Mouse (Mus musculus): ENCODE results near the gene Vwa7. TPM values are rescaled to one million over a fixed set of nuclear protein-coding genes. Genes with fewer than 3 reads are reported as not detected.
"Not testable (repeated sequence)": the region's sequence is repeated elsewhere in the genome, so short reads cannot be mapped to it uniquely, and the experiment has no call there.

The Vwa7 gene
- polyA plus RNA-seq, 1 experiment from 2014 or later = 0.28 TPM

DNA sequence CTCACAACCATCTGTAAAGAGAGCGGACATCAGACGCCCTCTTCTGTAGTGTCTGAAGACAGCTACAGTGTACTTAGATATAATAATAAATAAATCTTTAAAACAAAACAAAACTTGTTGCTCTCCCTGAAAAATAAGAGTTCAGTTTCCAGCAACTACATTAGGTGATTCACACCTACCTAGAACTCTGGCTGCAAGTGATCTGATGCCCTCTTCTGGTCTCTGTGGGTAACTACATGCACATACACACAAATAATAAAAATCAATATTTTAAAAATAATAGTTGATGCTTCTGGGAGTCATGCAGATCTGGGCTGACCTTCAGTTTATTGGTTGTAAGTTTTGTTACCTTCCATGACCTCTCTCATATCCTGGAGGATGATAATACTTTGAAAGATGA lies 32.2 kb upstream of the Vwa7 start:
- TF ChIP-seq CTCF (IDR thresholded peaks at IDR 0.05; ENCODE audit: low read depth) (peak; percentile 85), EP300 (optimal IDR thresholded peaks at IDR 0.05) (no peak)
- no peaks in the 10 kb centered on the region for H3K9me3 ChIP-seq (ENCODE audit: control insufficient read depth, low read length)
- no peaks in the 10 kb centered on the region for H3K27me3 ChIP-seq (ENCODE audit: control insufficient read depth, insufficient read depth, low read length)
- no peak overlapping the region for H3K4me2 ChIP-seq (replicated peaks; ENCODE audit: low read depth)
- 72% methylated on average over 2 of the region's 2 CpGs for WGBS
- H3K9ac ChIP-seq (ENCODE audit: low read length) = no peak overlapping the region
- H3K36me3 ChIP-seq (ENCODE audit: control insufficient read depth, insufficient read depth, low read length) = peaks cover 6% of the 10 kb centered on the region; the same call in 1 of the 2 replicates
- no peak for DNase-seq (ENCODE audit: low spot score)
- no peak overlapping the region for H3K4me3 ChIP-seq (ENCODE audit: low read depth, low read length)
- H3K27ac ChIP-seq (replicated peaks) = no peak overlapping the region
- ATAC-seq (ENCODE audit: low FRiP score, low TSS enrichment) = no peak
- H3K4me1 ChIP-seq (replicated peaks; ENCODE audit: control insufficient read depth, insufficient read depth) = no peaks in the 10 kb centered on the region

GRCm38 (mm10) chr17:34994751-34995150 lies 21.6 kb upstream of the Vwa7 start:
- no peak for DNase-seq (ENCODE audit: low spot score)
- no peak overlapping the region for H3K9ac ChIP-seq (ENCODE audit: low read length)
- TF ChIP-seq EP300 (optimal IDR thresholded peaks at IDR 0.05) (no peak), CTCF (IDR thresholded peaks at IDR 0.05; ENCODE audit: low read depth) (no peak)
- ATAC-seq (ENCODE audit: low FRiP score, low TSS enrichment) = no peak
- no peaks in the 10 kb centered on the region for H3K9me3 ChIP-seq (ENCODE audit: control insufficient read depth, low read length)
- no peak overlapping the region for H3K27ac ChIP-seq (replicated peaks)
- H3K27me3 ChIP-seq (ENCODE audit: control insufficient read depth, insufficient read depth, low read length) = no peaks in the 10 kb centered on the region
- H3K36me3 ChIP-seq (ENCODE audit: control insufficient read depth, insufficient read depth, low read length) = no peaks in the 10 kb centered on the region; the same call in 1 of the 2 replicates
- H3K4me1 ChIP-seq (replicated peaks; ENCODE audit: control insufficient read depth, insufficient read depth) = no peaks in the 10 kb centered on the region; the same call in 1 of the 2 replicates
- H3K4me3 ChIP-seq (ENCODE audit: low read depth, low read length) = no peak overlapping the region
- H3K4me2 ChIP-seq (replicated peaks; ENCODE audit: low read depth) = no peak overlapping the region

GRCm38 (mm10) chr17:34995192-34995591 lies 21.2 kb upstream of the Vwa7 start:
- H3K9me3 ChIP-seq (ENCODE audit: control insufficient read depth, low read length); H3K4me1 ChIP-seq (replicated peaks; ENCODE audit: control insufficient read depth, insufficient read depth); DNase-seq (ENCODE audit: low spot score); H3K27ac ChIP-seq (replicated peaks); H3K27me3 ChIP-seq (ENCODE audit: control insufficient read depth, insufficient read depth, low read length); ATAC-seq (ENCODE audit: low FRiP score, low TSS enrichment); H3K4me2 ChIP-seq (replicated peaks; ENCODE audit: low read depth); H3K4me3 ChIP-seq (ENCODE audit: low read depth, low read length); H3K36me3 ChIP-seq (ENCODE audit: control insufficient read depth, insufficient read depth, low read length); H3K9ac ChIP-seq (ENCODE audit: low read length): not testable (repeated sequence)
- WGBS = 81% methylated on average over 4 of the region's 4 CpGs
- TF ChIP-seq CTCF (IDR thresholded peaks at IDR 0.05; ENCODE audit: low read depth) = 0 out of 2 replicates have a peak, but pooled peaks have one; percentile 6

DNA sequence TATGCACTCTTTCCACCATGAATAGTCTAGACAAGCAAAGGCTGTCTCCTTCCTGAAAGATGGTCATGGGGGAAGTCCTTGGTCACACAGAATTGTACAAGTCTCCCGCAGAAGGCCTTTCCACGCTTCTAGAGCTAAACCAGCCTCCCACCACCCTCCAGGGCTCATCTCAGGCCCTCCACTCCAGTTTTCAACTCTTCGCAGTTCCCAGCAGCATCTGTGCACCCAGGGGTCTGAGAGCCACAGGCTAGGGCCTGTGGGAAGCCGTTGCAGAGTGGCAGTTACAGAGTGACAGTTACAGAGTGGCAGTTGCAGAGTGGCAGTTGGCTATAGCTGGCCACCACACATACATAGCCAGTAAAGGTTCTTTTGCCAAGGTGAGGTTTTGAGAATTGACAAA lies 20.5 kb upstream of the Vwa7 start:
- ATAC-seq (ENCODE audit: low FRiP score, low TSS enrichment) = not testable (repeated sequence)

GRCm38 (mm10) chr17:34996411-34997141 lies 19.8 kb upstream of the Vwa7 start:
- Histone ChIP-seq H3K27ac (replicated peaks) (no peak overlapping the region), H3K27me3 (ENCODE audit: control insufficient read depth, insufficient read depth, low read length) (no peaks in the 10 kb centered on the region), H3K9me3 (ENCODE audit: control insufficient read depth, low read length) (no peaks in the 10 kb centered on the region), H3K9ac (ENCODE audit: low read length) (no peak overlapping the region), H3K4me3 (ENCODE audit: low read depth, low read length) (no peak overlapping the region), H3K4me2 (replicated peaks; ENCODE audit: low read depth) (no peak overlapping the region), H3K36me3 (ENCODE audit: control insufficient read depth, insufficient read depth, low read length) (no peaks in the 10 kb centered on the region; the same call in 1 of the 2 replicates), H3K4me1 (replicated peaks; ENCODE audit: control insufficient read depth, insufficient read depth) (no peaks in the 10 kb centered on the region; the same call in 1 of the 2 replicates)
- no peak for TF ChIP-seq EP300 (optimal IDR thresholded peaks at IDR 0.05)
- no peak for TF ChIP-seq CTCF (IDR thresholded peaks at IDR 0.05; ENCODE audit: low read depth)
- no peak for DNase-seq (ENCODE audit: low spot score)
- ATAC-seq (ENCODE audit: low FRiP score, low TSS enrichment) = no peak
- WGBS = 84% methylated on average over 12 of the region's 14 CpGs

More for the DNA sequence above, 20.5 kb upstream of the Vwa7 start:
- not testable (repeated sequence) for H3K9me3 ChIP-seq (ENCODE audit: control insufficient read depth, low read length); H3K27ac ChIP-seq (replicated peaks); H3K27me3 ChIP-seq (ENCODE audit: control insufficient read depth, insufficient read depth, low read length); H3K4me2 ChIP-seq (replicated peaks; ENCODE audit: low read depth); H3K4me1 ChIP-seq (replicated peaks; ENCODE audit: control insufficient read depth, insufficient read depth); DNase-seq (ENCODE audit: low spot score); H3K4me3 ChIP-seq (ENCODE audit: low read depth, low read length); H3K36me3 ChIP-seq (ENCODE audit: control insufficient read depth, insufficient read depth, low read length); H3K9ac ChIP-seq (ENCODE audit: low read length)
- 89% methylated on average over 4 of the region's 4 CpGs for WGBS

DNA sequence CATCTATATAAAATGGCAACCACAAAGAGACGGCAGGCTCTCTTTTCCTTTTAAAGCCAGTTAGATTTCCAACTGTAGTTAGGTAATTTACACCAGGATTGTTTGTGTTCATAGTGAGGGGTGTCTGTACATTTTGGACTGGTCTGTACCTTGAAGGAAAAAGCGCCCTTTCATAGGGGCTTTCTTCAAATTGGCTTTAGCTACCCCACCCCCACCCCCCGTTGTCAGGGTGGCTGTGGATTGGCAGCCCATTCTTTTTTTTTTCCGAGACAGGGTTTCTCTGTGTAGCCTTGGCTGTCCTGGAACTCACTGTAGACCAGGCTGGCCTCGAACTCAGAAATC lies 19.3 kb upstream of the Vwa7 start:
- TF ChIP-seq CTCF (IDR thresholded peaks at IDR 0.05; ENCODE audit: low read depth) = no peak
- TF ChIP-seq EP300 (optimal IDR thresholded peaks at IDR 0.05) = no peak
- H3K27me3 ChIP-seq (ENCODE audit: control insufficient read depth, insufficient read depth, low read length) = no peaks in the 10 kb centered on the region
- no peak overlapping the region for H3K9ac ChIP-seq (ENCODE audit: low read length)
- ATAC-seq (ENCODE audit: low FRiP score, low TSS enrichment) (no peak), DNase-seq (ENCODE audit: low spot score) (no peak)
- no peaks in the 10 kb centered on the region for H3K9me3 ChIP-seq (ENCODE audit: control insufficient read depth, low read length)
- no peaks in the 10 kb centered on the region for H3K36me3 ChIP-seq (ENCODE audit: control insufficient read depth, insufficient read depth, low read length)
- H3K4me3 ChIP-seq (ENCODE audit: low read depth, low read length) = no peak overlapping the region
- peaks cover under 1% of the 10 kb centered on the region; the same call in 1 of the 2 replicates for H3K4me1 ChIP-seq (replicated peaks; ENCODE audit: control insufficient read depth, insufficient read depth)
- H3K4me2 ChIP-seq (replicated peaks; ENCODE audit: low read depth) = no peak overlapping the region
- no peak overlapping the region for H3K27ac ChIP-seq (replicated peaks)
- 83% methylated on average over 5 of the region's 5 CpGs for WGBS
